Mouse (Mus musculus) cerebellum, adult 2 months (tissue): Measurements from ENCODE around the gene Fau. TPM values are rescaled to one million over a fixed set of nuclear protein-coding genes. Genes with fewer than 3 reads are reported as not detected.

ENCODE experiments used
- DNase-seq, 2 experiments: peaks; one replicate each; pipeline ENCODE4 v3.0.0; 2021
- H3K27ac ChIP-seq: fragments of 200-500 bp; 2 replicates; pipeline ENCODE4 v1.5.1; 2012; ENCODE audit warnings: low read length, control low read depth, inconsistent platforms; ENCODE audit not compliant: insufficient read depth
- H3K27me3 ChIP-seq: fragments of 200-500 bp; 2 replicates; pipeline ENCODE4 v1.6.1; 2012; ENCODE audit warnings: inconsistent platforms, mild to moderate bottlenecking, low read length, moderate library complexity; ENCODE audit not compliant: control insufficient read depth, insufficient read depth
- H3K4me1 ChIP-seq: fragments of 200-500 bp; 2 replicates; pipeline ENCODE4 v1.6.1; 2011; ENCODE audit warnings: low read length; ENCODE audit not compliant: control insufficient read depth, insufficient read depth
- H3K4me3 ChIP-seq: fragments of 200-500 bp; replicated peaks from 2 replicates; pipeline ENCODE3; 2011; ENCODE audit warnings: mild to moderate bottlenecking, low read depth, low read length, control low read depth; ENCODE audit not compliant: insufficient read depth
- CTCF ChIP-seq: fragments of 200-500 bp; IDR thresholded peaks from 2 replicates; pipeline ENCODE4 v1.5.1; 2011; ENCODE audit warnings: low read depth, mild to moderate bottlenecking, control low read depth, low read length, moderate library complexity, borderline replicate concordance; ENCODE audit not compliant: insufficient read depth
- POLR2A ChIP-seq: fragments of 200-500 bp; IDR thresholded peaks from 2 replicates; pipeline ENCODE4 v1.6.1; 2011; ENCODE audit warnings: low read length, control low read depth, borderline replicate concordance; ENCODE audit not compliant: insufficient read depth
- WGBS: fragments of 180-500 bp; shearing (Covaris S2); methylation state at CpG from one replicate; pipeline ENCODE4 v1.1.7; 2018; 5-methylcytosine and 5-hydroxymethylcytosine counted together
- polyA plus RNA-seq: library from polyadenylated mRNA; depleted of rRNA; stranded (reverse); fragments of >200 nt; gene quantifications from 2 replicates; pipeline ENCODE4 v1.2.3, GENCODE M21; 2012

Gene Fau
- polyA plus RNA-seq, 1 experiment: 828 TPM

DNA sequence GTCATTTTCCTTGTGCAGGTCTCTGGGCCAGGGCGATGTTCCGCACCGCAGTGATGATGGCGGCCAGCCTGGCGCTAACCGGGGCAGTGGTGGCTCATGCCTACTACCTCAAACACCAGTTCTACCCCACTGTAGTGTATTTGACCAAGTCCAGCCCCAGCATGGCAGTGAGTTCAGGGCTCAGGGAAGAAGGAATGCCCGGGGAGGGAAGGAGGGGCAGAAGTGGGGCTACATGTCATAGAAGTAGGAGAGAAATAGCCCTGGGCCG, 9.8 kb upstream of the Fau start:
- peak in 1 of 2 experiments; percentile 27 for DNase-seq
- Histone ChIP-seq H3K4me1 (no peaks in the 10 kb centered on the region; the same call in 1 of the 2 replicates), H3K27me3 (no peaks in the 10 kb centered on the region), H3K27ac (no peak overlapping the region), H3K4me3 (peak overlapping the region; percentile 87)
- TF ChIP-seq CTCF: no peak
- no peak for TF ChIP-seq POLR2A
- WGBS: 67% methylated on average over 8 of the region's 8 CpGs

DNA sequence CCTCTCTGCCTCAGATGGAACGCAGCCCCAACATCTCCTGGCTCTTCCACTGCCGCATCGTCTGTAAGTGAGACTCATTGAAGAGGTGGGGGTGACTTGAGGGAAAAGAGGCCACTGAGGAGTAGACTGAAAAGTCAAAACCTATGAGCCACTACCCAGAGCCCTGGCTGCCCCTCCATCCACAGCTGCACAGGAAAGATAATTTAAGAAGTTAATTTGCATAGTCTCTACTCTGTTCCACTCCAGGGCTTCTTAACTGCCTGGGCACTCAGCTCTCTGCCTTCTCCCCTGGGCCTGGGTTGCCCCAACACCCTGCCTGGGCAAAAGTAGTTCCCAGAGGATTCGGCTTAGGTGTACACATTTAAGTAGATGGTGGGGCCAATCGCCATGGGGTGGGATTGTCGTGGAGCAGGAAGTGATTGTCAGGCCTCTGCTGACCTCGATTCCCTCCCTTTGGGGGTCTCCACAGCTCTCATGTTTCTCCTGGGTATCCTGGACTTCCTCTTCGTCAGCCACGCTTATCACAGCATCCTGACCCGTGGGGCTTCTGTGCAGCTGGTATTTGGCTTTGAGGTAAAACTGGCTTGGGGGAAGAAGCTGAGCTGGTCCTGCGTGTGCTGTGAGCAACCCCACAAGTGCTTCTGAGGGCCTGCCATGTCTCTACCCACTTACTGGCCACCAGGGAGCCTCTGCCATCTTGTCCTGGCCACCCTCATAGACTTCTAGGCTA, 8.8 kb upstream of the Fau start:
- H3K4me1 ChIP-seq: no peaks in the 10 kb centered on the region; the same call in 1 of the 2 replicates
- H3K27me3 ChIP-seq: no peaks in the 10 kb centered on the region
- no peak overlapping the region for H3K27ac ChIP-seq
- TF ChIP-seq CTCF (no peak), POLR2A (no peak)
- 85% methylated on average over 11 of the region's 11 CpGs for whole genome bisulfite sequencing
- H3K4me3 ChIP-seq: no peak overlapping the region
- DNase-seq: no peak

DNA sequence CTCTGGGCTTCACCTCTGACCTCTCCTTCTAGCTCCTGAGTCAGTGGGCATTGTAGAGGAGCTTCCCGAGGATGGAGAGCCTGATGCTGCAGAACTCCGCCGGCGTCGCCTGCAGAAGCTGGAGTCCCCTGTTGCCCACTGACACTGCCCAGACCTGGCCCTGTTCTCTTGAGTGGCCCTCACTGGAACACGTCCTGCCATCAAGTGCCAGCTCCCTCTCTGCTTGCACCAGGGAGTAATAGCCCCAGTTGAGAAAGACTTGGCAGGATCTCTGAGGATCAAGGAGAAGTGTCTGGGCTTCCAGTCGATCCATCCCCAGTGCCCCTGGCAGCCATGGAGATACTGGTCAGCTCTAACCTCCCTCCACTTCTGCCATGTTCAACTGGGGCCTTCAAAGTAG, 5.1 kb upstream of the Fau start:
- H3K27me3 ChIP-seq: no peaks in the 10 kb centered on the region
- no peak for DNase-seq
- 71% methylated on average over 7 of the region's 7 CpGs for WGBS
- H3K27ac ChIP-seq: no peak overlapping the region
- TF ChIP-seq CTCF (no peak), POLR2A (no peak)
- no peak overlapping the region for H3K4me3 ChIP-seq
- H3K4me1 ChIP-seq: no peaks in the 10 kb centered on the region; the same call in 1 of the 2 replicates

DNA sequence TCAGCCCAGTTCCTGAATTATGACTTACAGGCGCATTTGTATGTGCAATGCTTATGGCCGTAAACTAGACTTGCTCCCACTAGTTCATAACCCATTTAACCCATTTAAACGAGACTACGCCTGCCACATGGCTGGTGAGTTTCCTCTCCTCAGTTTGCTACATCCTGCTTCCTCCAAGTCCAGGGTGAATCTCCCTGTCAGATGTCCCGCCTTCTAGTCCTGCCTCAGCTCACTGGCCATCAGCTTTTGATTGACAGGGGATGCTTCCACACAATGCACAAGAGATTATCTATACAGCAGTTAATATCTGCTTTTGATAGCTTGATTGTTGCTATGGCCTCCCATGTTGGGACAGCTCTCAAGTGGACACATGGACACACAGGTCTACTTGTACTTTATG, 3.3 kb upstream of the Fau start:
- 78% methylated on average over 5 of the region's 5 CpGs for WGBS
- no peak for TF ChIP-seq CTCF
- no peak for TF ChIP-seq POLR2A

DNA sequence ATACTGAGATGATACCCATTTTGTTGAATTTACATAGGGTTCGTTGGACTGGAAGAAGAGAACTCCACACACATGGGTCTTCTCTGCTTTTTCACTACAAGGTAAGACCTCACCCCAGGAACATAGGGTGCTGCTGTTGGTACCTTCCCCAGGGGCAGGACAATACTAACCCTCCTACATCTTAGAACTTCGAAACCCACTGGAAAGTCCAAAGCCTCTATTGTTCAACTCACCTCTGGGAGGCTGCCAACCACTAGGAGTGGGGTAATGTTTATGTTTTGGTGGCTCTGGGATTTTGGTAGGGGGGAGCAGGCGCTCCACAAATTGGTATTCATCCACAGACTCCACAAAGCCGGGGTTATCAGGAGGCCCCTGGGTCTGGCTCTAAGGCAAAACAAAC, 948 bp upstream of the Fau start:
- H3K27ac ChIP-seq: no peak overlapping the region
- 34% methylated on average over 4 of the region's 4 CpGs for WGBS
- peak; percentile 14 to 15 for DNase-seq

More for the DNA sequence above, 3.3 kb upstream of the Fau start:
- Histone ChIP-seq H3K4me3 (no peak overlapping the region), H3K27me3 (no peaks in the 10 kb centered on the region), H3K27ac (no peak overlapping the region), H3K4me1 (peaks cover 4% of the 10 kb centered on the region)
- DNase-seq: no peak

DNA sequence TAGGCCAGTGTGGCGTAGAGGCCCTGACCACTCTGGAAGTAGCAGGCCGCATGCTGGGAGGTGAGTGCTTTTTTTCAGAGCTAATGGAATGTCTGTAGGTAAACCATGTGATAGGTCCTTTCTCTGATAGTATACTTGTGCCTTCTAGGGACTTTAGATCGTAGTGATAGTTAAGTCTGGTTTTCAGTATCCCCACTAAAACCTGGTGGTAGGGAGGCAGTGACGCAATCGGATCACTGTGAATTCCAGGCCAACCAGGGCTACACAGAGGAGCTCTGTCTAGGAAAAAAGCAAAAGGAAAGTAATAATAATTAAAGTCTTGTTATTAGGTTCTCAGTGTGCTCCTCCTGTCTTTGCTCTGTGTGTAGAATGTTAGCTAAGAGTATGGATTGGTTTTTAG, 869 bp downstream of the Fau start:
- peak overlapping the region; percentile 58 for H3K4me3 ChIP-seq
- TF ChIP-seq CTCF: no peak
- TF ChIP-seq POLR2A: no peak
- no peak for DNase-seq
- H3K27me3 ChIP-seq: no peaks in the 10 kb centered on the region
- WGBS: 22% methylated on average over 5 of the region's 5 CpGs
- no peak overlapping the region for H3K27ac ChIP-seq
- peaks cover 19% of the 10 kb centered on the region for H3K4me1 ChIP-seq

More for the DNA sequence above, 948 bp upstream of the Fau start:
- no peak for TF ChIP-seq POLR2A
- Histone ChIP-seq H3K4me3 (no peak overlapping the region), H3K4me1 (peaks cover 7% of the 10 kb centered on the region; the same call in 1 of the 2 replicates), H3K27me3 (no peaks in the 10 kb centered on the region)

DNA sequence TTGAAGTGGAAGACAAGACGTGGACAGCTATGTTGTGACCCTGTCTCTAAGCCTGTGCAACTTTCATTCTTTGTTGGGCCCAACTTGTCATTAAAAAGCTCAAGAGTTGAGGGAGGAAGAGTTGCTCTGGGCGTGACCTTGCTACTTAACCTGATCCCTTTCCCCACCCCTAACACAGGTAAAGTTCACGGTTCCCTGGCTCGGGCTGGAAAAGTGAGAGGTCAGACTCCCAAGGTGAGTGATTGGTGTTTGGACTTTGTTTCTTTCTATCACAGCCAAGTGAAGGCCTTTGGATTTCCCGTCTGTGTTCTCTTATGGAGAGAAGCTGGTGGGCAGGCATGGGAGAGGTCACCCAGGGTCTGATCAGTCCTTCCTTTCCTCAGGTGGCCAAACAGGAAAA, 1.3 kb downstream of the Fau start:
- WGBS: 82% methylated on average over 5 of the region's 5 CpGs
- Histone ChIP-seq H3K27me3 (no peaks in the 10 kb centered on the region), H3K27ac (no peak overlapping the region), H3K4me3 (peak overlapping the region; percentile 58), H3K4me1 (peaks cover 19% of the 10 kb centered on the region)
- TF ChIP-seq POLR2A (no peak), CTCF (no peak)
- DNase-seq: peak; percentile 6 to 9

DNA sequence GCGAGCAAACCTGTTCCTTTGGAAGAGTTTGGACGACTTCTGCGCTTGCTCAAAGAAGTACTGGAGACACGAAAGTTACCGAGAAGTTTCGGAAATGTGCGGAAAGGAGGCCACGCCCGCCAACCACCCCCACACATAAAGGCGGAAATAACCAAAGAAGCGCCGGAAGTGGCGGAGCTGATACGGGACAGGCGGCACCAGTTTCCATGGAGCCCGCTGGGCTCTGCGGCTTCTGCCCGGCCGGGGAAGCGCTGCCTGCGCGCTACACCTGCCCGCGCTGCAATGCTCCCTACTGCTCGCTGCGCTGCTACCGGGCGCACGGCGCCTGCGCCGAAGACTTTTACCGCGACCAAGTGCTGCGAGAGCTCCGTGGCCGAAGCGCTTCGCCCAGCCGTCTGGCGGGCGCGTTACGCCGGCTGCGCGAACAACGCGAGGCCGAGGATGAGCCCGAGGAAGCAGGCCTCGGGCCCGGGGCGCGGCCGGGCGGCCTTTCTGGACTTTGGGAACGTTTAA, 3.4 kb downstream of the Fau start, which contains the start of gene Znhit2:
Gene Znhit2 (plus strand): TSS at position 172 of the 513 bp plus-strand sequence.
- WGBS: under 1% methylated on average over 58 of the region's 58 CpGs
- DNase-seq: peak; percentile 88 to 91

More for the DNA sequence above, 3.4 kb downstream of the Fau start, which contains the start of gene Znhit2:
- Histone ChIP-seq H3K27me3 (no peaks in the 10 kb centered on the region), H3K27ac (peak within 1 kb of the TSS; percentile 67), H3K4me1 (peaks cover 19% of the 10 kb centered on the region), H3K4me3 (peak within 1 kb of the TSS; percentile 75)
- TF ChIP-seq CTCF (no peak), POLR2A (peak; percentile 63)
